Mouse (Mus musculus) G1E-ER4 (cell line): ENCODE results near the gene Ccdc34. TPM values are rescaled to one million over a fixed set of nuclear protein-coding genes. Genes with fewer than 3 reads are reported as not detected.

Experiments
- GATA1 ChIP-seq: IDR thresholded peaks from one replicate; pipeline ENCODE4 v1.8.0; 2012; ENCODE audit warnings: low read length, inconsistent platforms
- polyA plus RNA-seq: library from polyadenylated mRNA; stranded (reverse); fragments of >175 nt; gene quantifications from 2 replicates; pipeline ENCODE4 v1.2.3, GENCODE M21; 2012

The Ccdc34 gene
- polyA plus RNA-seq, 1 experiment = 17.1 TPM

DNA sequence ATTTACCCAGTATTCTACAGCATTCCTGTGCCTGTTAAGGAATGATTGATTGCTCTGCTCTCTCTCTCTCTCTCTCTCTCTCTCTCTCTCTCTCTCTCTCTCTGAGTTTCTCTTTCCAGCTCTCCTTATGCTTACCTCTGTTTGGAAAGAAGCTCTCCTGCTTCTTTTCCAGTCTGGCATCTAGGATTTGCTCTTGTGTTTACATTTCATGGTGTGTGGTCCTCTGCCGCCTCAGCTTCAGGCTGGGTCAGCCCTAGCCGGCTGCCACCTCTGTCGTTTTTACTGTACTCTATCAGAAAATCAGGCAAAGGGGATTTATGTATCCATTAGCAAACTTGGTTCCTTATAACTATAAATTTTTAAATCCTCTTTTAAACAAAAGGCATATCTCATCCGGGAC is 18.6 kb downstream of the Ccdc34 start:
- TF ChIP-seq GATA1 = no peak

DNA sequence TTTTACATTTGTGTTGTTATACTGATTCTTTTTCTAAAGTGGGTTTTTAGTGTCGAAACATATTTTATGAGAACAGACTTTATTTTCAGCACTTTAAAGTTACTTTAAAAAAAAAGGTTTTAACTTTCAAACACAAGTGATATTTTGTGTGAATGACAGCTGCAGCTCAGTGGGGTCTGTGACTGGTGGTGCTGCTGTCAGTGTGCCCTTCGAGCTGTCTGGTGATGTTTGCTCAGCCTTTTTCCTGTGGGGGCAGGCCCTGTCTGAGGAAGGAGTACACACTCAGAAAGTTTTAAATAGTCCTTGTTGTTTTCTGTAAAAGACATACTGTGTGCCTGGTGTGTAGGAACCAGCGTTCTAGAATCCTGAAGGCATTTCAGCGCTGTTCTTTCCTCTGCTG is 19.0 kb downstream of the Ccdc34 start:
- TF ChIP-seq GATA1 = no peak

GRCm38 (mm10) chr2:110037221-110037620 is 19.6 kb downstream of the Ccdc34 start:
- no peak for TF ChIP-seq GATA1

DNA sequence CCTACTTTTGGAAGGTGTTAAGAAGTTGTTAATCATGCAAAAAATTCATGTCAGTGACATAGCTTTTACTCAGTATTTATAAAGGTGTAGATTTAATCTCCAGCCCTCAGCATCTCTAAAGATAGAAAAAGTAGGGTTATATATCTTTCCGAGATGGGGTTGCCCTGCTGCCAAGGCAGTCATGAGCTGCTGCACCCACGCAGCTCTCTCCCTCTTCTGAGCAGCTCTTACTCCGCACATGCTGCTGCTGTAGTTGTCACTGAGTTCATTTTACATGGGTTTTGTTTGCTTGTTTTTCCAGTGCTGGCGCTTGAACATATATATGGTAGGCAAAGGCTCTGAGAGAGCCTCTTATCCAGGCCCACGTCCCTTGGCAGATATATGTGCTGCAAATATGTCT is 20.7 kb downstream of the Ccdc34 start:
- TF ChIP-seq GATA1 = no peak

GRCm38 (mm10) chr2:110042861-110043760 is 25.5 kb downstream of the Ccdc34 start:
- TF ChIP-seq GATA1 = no peak

GRCm38 (mm10) chr2:110058424-110058823 is 40.8 kb downstream of the Ccdc34 start:
- TF ChIP-seq GATA1 = no peak

DNA sequence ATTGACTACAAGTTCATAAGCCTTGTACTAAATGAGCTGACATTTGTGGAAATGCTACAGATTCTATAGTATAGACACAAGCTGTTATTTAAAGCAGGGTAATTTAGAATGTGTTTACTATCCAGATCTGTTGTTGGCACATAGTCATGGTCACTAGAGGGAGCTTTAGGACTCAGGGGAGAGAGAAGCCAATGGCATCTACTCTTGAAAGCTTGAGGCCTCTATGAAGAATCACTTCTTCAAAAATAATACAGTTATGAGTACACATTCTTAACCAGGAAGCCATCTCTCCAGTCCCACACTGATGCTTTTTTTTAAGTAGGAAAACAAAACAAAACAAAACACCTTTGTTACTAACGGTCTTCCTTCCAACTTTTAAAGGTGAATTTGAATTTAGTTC is 45.5 kb downstream of the Ccdc34 start:
- no peak for TF ChIP-seq GATA1

GRCm38 (mm10) chr2:110068916-110069315 is 51.3 kb downstream of the Ccdc34 start:
- no peak for TF ChIP-seq GATA1

- no peak for TF ChIP-seq GATA1
These were observed 55.4 kb downstream of the Ccdc34 start for GRCm38 (mm10) chr2:110073023-110073422.

- TF ChIP-seq GATA1 = no peak
These were observed 57.2 kb downstream of the Ccdc34 start for GRCm38 (mm10) chr2:110074646-110075452.

DNA sequence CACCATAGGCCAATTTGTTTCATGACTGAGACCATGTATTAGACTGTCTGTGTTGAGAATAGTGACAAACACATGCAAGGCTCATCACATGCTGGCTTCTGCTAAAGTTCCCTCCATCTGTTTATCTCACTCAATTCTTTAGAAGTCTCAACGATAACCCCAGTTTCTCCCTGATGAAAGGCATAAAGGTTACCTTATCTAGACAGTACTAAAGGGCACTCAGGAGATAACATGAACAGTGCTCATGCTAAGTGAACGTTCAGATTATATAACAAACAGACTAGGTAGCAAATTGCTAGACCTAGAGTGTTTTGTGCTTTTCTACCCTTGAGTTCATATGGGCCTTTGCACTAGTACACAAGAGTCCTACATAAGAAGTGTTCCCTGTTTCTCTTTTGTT is 59.6 kb downstream of the Ccdc34 start:
- TF ChIP-seq GATA1 = no peak

GRCm38 (mm10) chr2:110077655-110078054 is 60.0 kb downstream of the Ccdc34 start:
- TF ChIP-seq GATA1 = no peak

DNA sequence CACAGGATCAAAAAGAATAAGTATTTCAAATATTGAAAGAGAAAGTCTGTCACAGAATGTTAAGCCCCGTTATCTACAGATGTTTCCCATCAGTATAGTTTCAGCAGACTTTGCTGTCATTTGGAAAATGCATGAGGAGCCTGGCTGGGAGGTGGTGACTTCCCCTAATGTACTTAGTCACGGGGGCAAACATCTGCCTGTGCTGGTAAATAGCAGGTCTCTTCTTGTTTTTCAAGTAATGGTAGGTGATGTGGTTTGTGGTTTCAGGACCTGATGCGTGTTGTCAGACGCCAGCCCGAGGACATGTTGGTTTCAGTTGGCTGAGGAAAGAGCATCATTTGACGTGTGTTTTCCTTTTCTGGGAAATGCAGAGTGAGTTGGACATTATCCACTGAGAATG is 62.9 kb downstream of the Ccdc34 start:
- TF ChIP-seq GATA1 = no peak

GRCm38 (mm10) chr2:110082975-110083374 is 65.4 kb downstream of the Ccdc34 start:
- no peak for TF ChIP-seq GATA1

DNA sequence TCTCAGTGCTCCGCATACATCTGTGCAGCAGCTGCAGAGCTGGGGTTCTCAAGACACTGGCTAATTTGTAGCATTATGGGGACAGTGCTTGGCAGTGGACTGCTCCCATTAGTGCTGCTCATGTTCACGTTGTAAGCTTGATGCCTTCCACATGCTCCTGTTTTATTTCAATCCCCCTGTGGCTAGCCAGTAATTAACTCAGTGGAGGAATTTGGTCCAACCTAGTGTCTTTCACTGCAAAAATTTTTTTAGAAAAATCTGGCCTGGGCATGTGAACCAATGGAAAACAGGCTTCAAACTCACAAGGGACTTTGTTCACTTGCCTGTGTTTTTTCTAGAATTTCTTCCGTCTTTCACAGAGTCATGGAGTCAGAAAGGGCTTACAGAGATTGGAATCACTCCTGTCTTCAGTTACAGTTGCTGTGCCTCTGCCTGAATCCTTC is 68.1 kb downstream of the Ccdc34 start:
- TF ChIP-seq GATA1 = no peak

DNA sequence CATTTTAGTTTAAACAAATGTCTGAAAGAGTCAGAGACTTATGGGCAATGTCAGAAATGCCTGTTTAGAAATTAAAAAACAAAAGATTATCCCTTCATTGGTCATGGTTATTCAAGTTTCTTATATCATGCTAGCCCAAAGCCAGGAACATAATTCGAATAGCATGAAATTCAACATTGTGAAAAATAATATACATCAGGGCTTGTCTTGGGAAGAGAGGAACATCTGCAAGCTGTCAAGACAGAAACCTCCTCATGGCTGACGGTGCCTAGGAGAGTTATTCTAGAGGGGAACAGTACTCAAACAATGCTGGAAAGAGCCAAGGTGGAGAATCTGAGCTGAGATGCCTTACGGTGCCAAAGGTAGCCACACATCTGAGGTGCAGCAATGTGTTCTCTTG is 96.5 kb downstream of the Ccdc34 start:
- no peak for TF ChIP-seq GATA1
